In genomic region chr6:70964116-70964830, GRCm38 (mm10) we compare ENCODE assay signal across 24 mouse cellular contexts. TPM values are rescaled to one million over a fixed set of nuclear protein-coding genes. Genes with fewer than 3 reads are reported as not detected.
DNase-seq lines count a peak whose midpoint lies in the region; ATAC-seq lines count a peak whose summit lies in the region.
"Had no signal": no experiment of that assay in that cellular context is flagged by ENCODE, and none has a peak within 500 bp of the region (broad histone marks: within the 10 kb centered on the region; RNA-seq: fewer than 3 reads in every experiment).

No protein-coding gene starts in this region.

- no peak for ATAC-seq in CD4-positive, CD25-positive, alpha-beta regulatory T cell, adult 4 months
- ATAC-seq: activated CD4-positive, CD25-positive, alpha-beta regulatory T cell, adult 4 months; forebrain, embryonic 13.5 days; forebrain, embryonic 15.5 days; forebrain, postnatal 0 days had no signal

- DNase-seq in ES-CJ7 (ENCODE audit: low read depth, low spot score) (peak; percentile 97), R1 (ENCODE audit: low read depth, low spot score) (peak; percentile 99), ZHBTc4 (ENCODE audit: low read depth, low spot score) (peak; percentile 97)
- DNase-seq in testis, postnatal 14 days (ENCODE audit: low spot score): no peak
- no peak for DNase-seq in right cerebral cortex, adult 2 months (ENCODE audit: low spot score in 2 of 2)
- DNase-seq: adrenal gland, adult 8-10 months; adrenal gland, postnatal 14 days; adrenal gland, postnatal 36 days; cerebellum, adult 11-12 months; cerebellum, adult 2 months; cerebellum, adult 9-10 months; cerebellum, postnatal 10 days; cerebellum, postnatal 25 days; forebrain, postnatal 0 days had no signal

RNA-seq across cellular contexts. Expression of gene Foxi3, which starts 7.9 kb away (rescaled TPM):
- polyA plus RNA-seq in CD4-positive, CD25-positive, alpha-beta regulatory T cell, adult 4 months (2017; shearing (Covaris generic)): not detected
- polyA plus RNA-seq: activated CD4-positive, CD25-positive, alpha-beta regulatory T cell, adult 4 months; C2C12; cerebellum, adult 2 months; cortical plate, adult 2 months; forebrain, embryonic 11.5 days; forebrain, embryonic 13.5 days; forebrain, embryonic 15.5 days; forebrain, postnatal 0 days had no signal

RNA-seq across cellular contexts. Expression of gene Tex37, which starts 45.5 kb away (rescaled TPM):
- not detected for polyA plus RNA-seq in CD4-positive, CD25-positive, alpha-beta regulatory T cell, adult 4 months (2017; shearing (Covaris generic))
- polyA plus RNA-seq: activated CD4-positive, CD25-positive, alpha-beta regulatory T cell, adult 4 months; C2C12; cerebellum, adult 2 months; cortical plate, adult 2 months; embryonic facial prominence, embryonic 10.5 days; embryonic facial prominence, embryonic 12.5 days; embryonic facial prominence, embryonic 14.5 days; forebrain, embryonic 11.5 days; forebrain, embryonic 13.5 days; forebrain, embryonic 15.5 days; forebrain, postnatal 0 days had no signal

Comparison
In these comparisons a context has a peak if more than half of its experiments do, and no peak if none do; other contexts are left out.
1. DNase-seq: peak in ES-CJ7 (single experiment), R1 (single experiment) and ZHBTc4 (single experiment); none in testis, postnatal 14 days (single experiment) and right cerebral cortex, adult 2 months (0 of 2).